Mouse (Mus musculus) heart, adult 2 months (tissue): ENCODE results near the gene Fitm1. TPM values are rescaled to one million over a fixed set of nuclear protein-coding genes. Genes with fewer than 3 reads are reported as not detected.

Source experiments
- DNase-seq, 2 experiments: peaks; one replicate each; pipeline ENCODE4 v3.0.0; 2021
- H3K27ac ChIP-seq: fragments of 200-600 bp; 2 replicates; pipeline ENCODE4 v1.8.1; 2022
- H3K27me3 ChIP-seq: fragments of 200-500 bp; 2 replicates; pipeline ENCODE4 v1.6.1; 2012; ENCODE audit warnings: mild to moderate bottlenecking, low read length, inconsistent platforms, mixed read lengths; ENCODE audit not compliant: control insufficient read depth, insufficient read depth
- H3K36me3 ChIP-seq: fragments of 200-500 bp; 2 replicates; pipeline ENCODE4 v1.6.1; 2012; ENCODE audit warnings: low read length, inconsistent platforms; ENCODE audit not compliant: control insufficient read depth, insufficient read depth
- H3K4me1 ChIP-seq: fragments of 200-500 bp; 2 replicates; pipeline ENCODE4 v1.6.1; 2011; ENCODE audit warnings: low read length; ENCODE audit not compliant: control insufficient read depth, insufficient read depth
- H3K4me3 ChIP-seq: fragments of 200-600 bp; 2 replicates; pipeline ENCODE4 v1.8.1; 2022
- H3K79me2 ChIP-seq: fragments of 200-500 bp; replicated peaks from 2 replicates; pipeline ENCODE4 v1.6.1; 2012; ENCODE audit warnings: mild to moderate bottlenecking, inconsistent platforms, low read length, moderate library complexity, mixed read lengths; ENCODE audit not compliant: control insufficient read depth, insufficient read depth
- H3K9ac ChIP-seq: fragments of 200-500 bp; 2 replicates; pipeline ENCODE4 v1.6.1; 2012; ENCODE audit warnings: low read depth, mild to moderate bottlenecking, control low read depth, inconsistent platforms, low read length, mixed read lengths
- CTCF ChIP-seq: fragments of 200-600 bp; IDR thresholded peaks from 2 replicates; pipeline ENCODE4 v1.8.1; 2022; ENCODE audit warnings: antibody characterized with exemption, mild to moderate bottlenecking, moderate library complexity
- EP300 ChIP-seq: fragments of 200-500 bp; IDR thresholded peaks from 2 replicates; pipeline ENCODE4 v1.6.1; 2011; ENCODE audit warnings: low read depth, low read length, control low read depth; ENCODE audit not compliant: insufficient read depth
- POLR2A ChIP-seq: fragments of 200-500 bp; IDR thresholded peaks from 2 replicates; pipeline ENCODE4 v1.6.1; 2011; ENCODE audit warnings: mild to moderate bottlenecking, low read depth, low read length, control low read depth; ENCODE audit not compliant: insufficient read depth
- WGBS: fragments of 180-500 bp; shearing (Covaris S2); methylation state at CpG from one replicate; pipeline ENCODE4 v1.1.7; 2018; 5-methylcytosine and 5-hydroxymethylcytosine counted together
- intact Hi-C: fragments of 180-260 bp; cut with DNase I; formaldehyde crosslinking; loops from one replicate; pipeline ENCODE4 v1.15.1; 2025
- polyA plus RNA-seq: library from polyadenylated mRNA; depleted of rRNA; stranded (reverse); fragments of >200 nt; gene quantifications from 2 replicates; pipeline ENCODE4 v1.2.3, GENCODE M21; 2012
- total RNA-seq, 2 experiments: library from RNA; stranded (reverse); gene quantifications; 2 replicates each; pipeline ENCODE4 v1.2.3; 2021

Gene Fitm1
- total and polyA plus RNA-seq, 3 experiments, result 165 to 403 (median 187) TPM

- Histone ChIP-seq H3K27ac (peak overlapping the region; percentile 78), H3K4me3 (peak overlapping the region; percentile 76), H3K79me2 (no peaks in the 10 kb centered on the region), H3K36me3 (peaks cover 4% of the 10 kb centered on the region; the same call in 1 of the 2 replicates), H3K9ac (peak overlapping the region; percentile 22; the same call in 1 of the 2 replicates), H3K4me1 (peaks cover 3% of the 10 kb centered on the region), H3K27me3 (no peaks in the 10 kb centered on the region)
- peak in 1 of 2 experiments; percentile 34 for DNase-seq
- intact Hi-C loops, result no loop called here
- WGBS, result 48% methylated on average over 6 of the region's 6 CpGs
- TF ChIP-seq EP300, result no peak
- no peak for TF ChIP-seq POLR2A
These were observed 10.1 kb downstream of the Fitm1 start for GRCm38 (mm10) chr14:55585566-55585960.

- WGBS, result 99% methylated on average over 2 of the region's 2 CpGs
- DNase-seq, result no peak
- Histone ChIP-seq H3K79me2 (no peaks in the 10 kb centered on the region), H3K27me3 (no peaks in the 10 kb centered on the region), H3K4me1 (peaks cover 3% of the 10 kb centered on the region), H3K9ac (no peak overlapping the region), H3K4me3 (no peak overlapping the region), H3K36me3 (peaks cover 4% of the 10 kb centered on the region; the same call in 1 of the 2 replicates), H3K27ac (no peak overlapping the region; the same call in 1 of the 2 replicates)
- intact Hi-C loops, result no loop called here
- TF ChIP-seq CTCF (no peak), EP300 (no peak), POLR2A (no peak)
These were observed 10.7 kb downstream of the Fitm1 start for GRCm38 (mm10) chr14:55586149-55586548.

DNA sequence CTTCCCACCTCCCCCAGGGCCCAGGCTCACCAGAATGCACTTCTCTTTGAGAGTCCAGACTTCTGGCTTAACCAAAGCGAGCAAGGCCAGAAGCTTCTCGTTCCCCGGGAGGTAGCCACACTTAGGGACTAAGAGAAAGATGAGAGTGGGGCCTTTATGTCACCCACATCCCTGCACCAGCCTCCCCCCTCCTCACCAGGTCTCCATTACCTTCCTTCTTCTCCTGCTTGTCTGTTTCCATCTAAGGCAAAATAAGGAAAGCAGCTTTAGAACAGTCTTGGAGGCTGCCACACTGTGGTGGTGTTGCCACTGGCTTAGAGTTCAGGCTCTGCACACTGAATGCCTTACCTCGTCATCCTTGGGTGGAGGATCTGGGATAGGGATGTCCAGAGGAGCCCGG is 13.9 kb downstream of the Fitm1 start:
- H3K4me3 ChIP-seq, result no peak overlapping the region
- 90% methylated on average over 5 of the region's 5 CpGs for WGBS
- no peak for DNase-seq
- peaks cover 4% of the 10 kb centered on the region; the same call in 1 of the 2 replicates for H3K36me3 ChIP-seq
- H3K9ac ChIP-seq, result no peak overlapping the region
- no peaks in the 10 kb centered on the region for H3K27me3 ChIP-seq
- no peak overlapping the region for H3K27ac ChIP-seq
- intact Hi-C loops, result no loop called here
- peaks cover 10% of the 10 kb centered on the region for H3K4me1 ChIP-seq
- H3K79me2 ChIP-seq, result 0 out of 2 replicates have a peak, but pooled peaks cover 2% of the 10 kb centered on the region
- TF ChIP-seq CTCF, result no peak
- TF ChIP-seq EP300, result no peak
- TF ChIP-seq POLR2A, result no peak

- peaks cover 3% of the 10 kb centered on the region; the same call in 1 of the 2 replicates for H3K79me2 ChIP-seq
- 70% methylated on average over 11 of the region's 11 CpGs for WGBS
- peaks cover 4% of the 10 kb centered on the region; the same call in 1 of the 2 replicates for H3K36me3 ChIP-seq
- no peaks in the 10 kb centered on the region for H3K27me3 ChIP-seq
- peak overlapping the region; percentile 81 for H3K9ac ChIP-seq
- H3K27ac ChIP-seq, result peak overlapping the region; percentile 84
- peak overlapping the region; percentile 81 for H3K4me3 ChIP-seq
- no peak for TF ChIP-seq CTCF
- TF ChIP-seq POLR2A, result no peak
- no peak for TF ChIP-seq EP300
- intact Hi-C loops, result loop anchor here (2.0 kb wide), 1 partner anchor 15 kb away; no protein-coding TSS in a partner anchor
- DNase-seq, result no peak
- H3K4me1 ChIP-seq, result peaks cover 10% of the 10 kb centered on the region
These were observed 14.5 kb downstream of the Fitm1 start for GRCm38 (mm10) chr14:55589771-55590448.

DNA sequence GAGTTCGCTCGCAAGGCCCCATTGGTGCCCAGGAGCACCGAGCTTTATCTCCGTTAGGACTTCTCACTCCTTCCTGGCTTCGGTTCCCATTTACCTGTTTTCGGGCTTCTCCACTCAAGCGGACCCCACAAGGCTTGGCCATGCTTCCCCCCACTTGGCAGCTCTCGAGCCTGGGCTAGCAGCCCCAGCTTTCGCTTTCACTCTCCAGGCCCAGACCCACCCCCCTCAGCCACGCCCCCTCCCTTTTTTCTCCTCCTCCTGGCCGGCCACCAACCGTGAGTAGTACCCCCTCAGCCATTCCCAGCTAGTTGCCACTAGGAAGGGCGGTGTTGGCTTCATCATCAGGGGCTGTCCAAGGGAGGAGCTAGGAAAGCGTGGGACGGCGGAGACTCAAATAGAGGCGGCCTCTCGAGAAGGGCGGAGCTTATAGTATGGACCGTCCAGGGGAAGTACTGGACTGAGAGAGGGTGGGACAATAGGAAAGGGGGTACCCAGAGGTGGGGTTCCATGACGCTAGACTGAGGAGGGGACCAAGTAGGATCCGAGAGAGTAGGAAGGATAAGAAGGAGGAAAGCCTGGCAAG is 15.4 kb downstream of the Fitm1 start, which contains the start of gene Psme2:
Gene Psme2 (minus strand): TSS at position 366 of the 583 bp plus-strand sequence.
- H3K79me2 ChIP-seq, result peaks cover 3% of the 10 kb centered on the region; the same call in 1 of the 2 replicates
- DNase-seq, result peak; percentile 93 to 96
- H3K27me3 ChIP-seq, result no peaks in the 10 kb centered on the region
- H3K9ac ChIP-seq, result peak within 1 kb of the TSS; percentile 98
- under 1% methylated on average over 22 of the region's 22 CpGs for WGBS
- TF ChIP-seq CTCF, result no peak
- TF ChIP-seq POLR2A, result peak; percentile 84
- H3K4me3 ChIP-seq, result peak within 1 kb of the TSS; percentile 81
- intact Hi-C loops, result loop anchor here (2.0 kb wide), 1 partner anchor 14 kb away; no protein-coding TSS in a partner anchor
- H3K27ac ChIP-seq, result peak within 1 kb of the TSS; percentile 97
- peaks cover 7% of the 10 kb centered on the region for H3K4me1 ChIP-seq
- H3K36me3 ChIP-seq, result peaks cover 4% of the 10 kb centered on the region; the same call in 1 of the 2 replicates
